Mouse (Mus musculus) heart, embryonic 10.5 days (tissue): ENCODE measurements around the gene Myo10. TPM values are rescaled to one million over a fixed set of nuclear protein-coding genes. Genes with fewer than 3 reads are reported as not detected.

Experiments used
- DNase-seq: peaks from one replicate; pipeline ENCODE4 v3.0.0-alpha.2; 2017; ENCODE audit warnings: low spot score
- H3K27ac ChIP-seq: fragments of 300-500 bp; sonication (generic); 2 replicates; pipeline ENCODE4 v1.5.1; 2016; ENCODE audit warnings: mild to moderate bottlenecking
- H3K27me3 ChIP-seq: fragments of 300-500 bp; sonication (generic); 2 replicates; pipeline ENCODE4 v1.6.1; 2016; ENCODE audit warnings: mild to moderate bottlenecking; ENCODE audit not compliant: poor library complexity, insufficient read depth, severe bottlenecking
- H3K36me3 ChIP-seq: fragments of 300-500 bp; sonication (generic); 2 replicates; pipeline ENCODE4 v1.6.1; 2016; ENCODE audit warnings: mild to moderate bottlenecking, moderate library complexity
- H3K4me1 ChIP-seq: fragments of 300-500 bp; sonication (generic); 2 replicates; pipeline ENCODE4 v1.6.1; 2016; ENCODE audit warnings: mild to moderate bottlenecking
- H3K4me3 ChIP-seq: fragments of 300-500 bp; sonication (generic); 2 replicates; pipeline ENCODE4 v1.5.1; 2016; ENCODE audit warnings: mild to moderate bottlenecking, moderate library complexity
- H3K9me3 ChIP-seq: fragments of 300-500 bp; sonication (generic); 2 replicates; pipeline ENCODE4 v1.6.1; 2016; ENCODE audit warnings: mild to moderate bottlenecking, moderate library complexity
- WGBS: fragments of 180-500 bp; shearing (Covaris S2); methylation state at CpG from one replicate; pipeline ENCODE4 v1.1.7; 2016; 5-methylcytosine and 5-hydroxymethylcytosine counted together
- polyA plus RNA-seq: library from polyadenylated mRNA; unstranded; fragments of >200 nt; fragmentation: Nextera tagmentation; extraction: Ambion mirVana; gene quantifications from 2 replicates; pipeline ENCODE4 v1.2.1, GENCODE M21; 2016

Myo10 gene
- polyA plus RNA-seq, 1 experiment from 2014 or later, result 21.0 TPM

DNA sequence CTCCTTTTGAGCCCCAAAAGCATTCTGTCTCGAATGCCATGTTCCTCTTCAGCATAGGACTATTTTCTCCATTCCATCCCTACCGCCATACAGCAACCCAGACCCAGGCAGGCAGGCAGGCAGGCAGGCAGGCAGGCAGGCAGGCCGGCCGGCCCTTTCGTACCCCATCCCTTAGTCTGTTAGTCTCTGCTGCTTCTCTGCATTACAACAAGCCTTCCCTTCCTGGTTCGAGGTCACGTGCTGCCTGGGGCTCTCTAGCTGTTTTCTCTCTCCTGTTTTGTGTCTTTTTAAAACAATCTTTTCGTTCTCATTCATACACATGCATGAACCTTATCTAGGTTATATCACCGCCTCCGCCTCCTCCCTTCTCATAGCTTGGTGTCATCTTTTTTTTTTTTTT lies 149.5 kb downstream of the Myo10 start:
- no peak overlapping the region for H3K4me3 ChIP-seq
- H3K27me3 ChIP-seq, result no peaks in the 10 kb centered on the region
- no peaks in the 10 kb centered on the region for H3K9me3 ChIP-seq
- H3K27ac ChIP-seq, result no peak overlapping the region
- no peaks in the 10 kb centered on the region for H3K36me3 ChIP-seq
- no peak for DNase-seq
- WGBS, result 91% methylated on average over 10 of the region's 10 CpGs
- peaks cover 54% of the 10 kb centered on the region for H3K4me1 ChIP-seq

DNA sequence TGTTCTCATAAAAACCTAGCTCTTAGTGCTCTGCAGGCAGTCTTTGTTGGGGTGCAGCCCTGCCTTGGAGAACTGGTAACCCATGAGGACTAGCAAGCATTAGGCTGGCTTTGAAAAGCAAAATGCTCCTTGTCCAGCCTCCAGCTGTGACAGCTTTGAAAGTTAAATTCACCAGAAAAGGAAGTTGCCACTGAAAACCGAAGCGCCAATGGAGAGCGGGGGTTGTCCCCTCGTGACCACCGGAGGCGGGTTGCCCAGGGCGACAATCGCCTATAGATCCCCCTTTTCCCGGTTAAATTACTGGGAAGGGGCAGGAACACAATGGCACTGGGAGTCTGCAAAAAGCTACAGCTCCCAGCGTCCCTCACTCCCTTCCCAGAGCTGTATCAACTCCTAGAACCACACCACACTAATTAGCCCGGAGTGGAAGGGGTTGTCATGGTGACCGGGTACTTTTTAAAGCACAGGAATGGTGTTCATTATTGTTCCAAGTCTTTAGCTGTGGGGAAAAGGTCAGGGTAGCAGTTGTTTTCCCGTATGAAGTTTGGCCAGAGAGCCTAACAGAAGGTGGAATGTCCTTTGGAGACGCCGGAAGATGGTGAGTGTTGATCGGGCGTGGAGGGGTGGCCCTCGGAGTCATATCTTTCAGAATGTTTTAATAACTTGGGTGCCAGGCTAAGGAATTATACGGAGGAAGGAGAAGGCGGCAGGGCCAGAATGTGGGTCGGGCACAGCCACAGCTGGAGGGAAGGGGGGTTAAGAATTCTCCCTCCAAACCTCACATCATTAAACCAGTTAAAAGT lies 151.6 kb downstream of the Myo10 start:
- Histone ChIP-seq H3K27me3 (no peaks in the 10 kb centered on the region), H3K27ac (peak overlapping the region; percentile 85), H3K9me3 (no peaks in the 10 kb centered on the region), H3K36me3 (peaks cover 12% of the 10 kb centered on the region), H3K4me1 (peaks cover 37% of the 10 kb centered on the region), H3K4me3 (peak overlapping the region; percentile 54)
- WGBS, result 11% methylated on average over 21 of the region's 21 CpGs
- no peak for DNase-seq

DNA sequence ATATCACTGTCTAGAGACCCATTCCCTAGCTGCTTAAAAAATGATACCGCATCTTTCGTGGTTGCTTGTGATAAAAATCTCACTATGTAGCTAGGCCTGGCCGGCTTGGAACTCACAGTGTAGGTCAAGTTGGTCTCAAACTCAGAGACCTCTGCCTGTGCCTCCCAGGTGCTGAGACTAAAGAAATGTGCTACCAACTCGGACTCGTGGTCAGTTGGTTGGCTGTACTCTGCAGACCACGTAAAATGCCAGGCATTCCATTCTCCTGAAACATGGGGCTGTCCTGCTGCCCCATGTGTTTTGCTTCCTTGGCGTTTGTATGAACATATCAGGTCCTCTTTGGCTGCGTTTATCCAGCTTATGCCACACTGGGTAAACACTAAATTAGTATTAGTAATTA lies 156.6 kb downstream of the Myo10 start:
- peaks cover 18% of the 10 kb centered on the region; the same call in 1 of the 2 replicates for H3K4me1 ChIP-seq
- H3K36me3 ChIP-seq, result peaks cover 58% of the 10 kb centered on the region
- no peak overlapping the region for H3K4me3 ChIP-seq
- WGBS, result 58% methylated on average over 8 of the region's 8 CpGs
- H3K27me3 ChIP-seq, result no peaks in the 10 kb centered on the region
- DNase-seq, result no peak
- no peak overlapping the region for H3K27ac ChIP-seq
- H3K9me3 ChIP-seq, result no peaks in the 10 kb centered on the region

DNA sequence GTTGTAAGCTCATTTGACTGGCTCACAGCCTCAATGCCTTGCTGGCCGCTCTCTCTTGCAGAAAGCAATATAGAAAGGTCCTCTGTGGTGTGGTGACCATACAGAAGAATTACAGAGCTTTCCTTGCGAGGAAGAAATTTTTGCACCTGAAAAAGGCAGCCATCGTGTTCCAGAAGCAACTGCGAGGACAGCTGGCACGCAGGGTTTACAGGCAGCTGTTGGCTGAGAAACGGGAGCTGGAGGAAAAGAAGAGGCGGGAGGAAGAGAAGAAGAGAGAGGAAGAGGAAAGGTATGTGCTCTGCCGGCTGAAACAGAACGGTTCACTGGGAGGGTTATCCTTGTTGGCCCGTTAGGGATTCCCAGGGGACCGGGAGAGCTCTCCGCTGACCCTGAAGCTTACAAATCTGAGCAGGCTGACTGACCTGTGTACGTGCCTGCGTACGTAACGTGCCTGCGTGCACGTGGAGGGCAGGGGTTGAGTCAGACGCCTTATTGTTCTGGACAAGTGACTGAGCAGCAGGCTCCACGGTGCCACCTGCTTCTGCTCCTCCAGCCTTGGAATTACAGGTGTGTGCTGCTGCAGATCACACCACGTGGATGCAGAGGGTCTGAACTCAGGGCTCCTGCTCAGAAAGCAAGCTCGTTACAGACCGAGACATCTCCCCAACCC lies 157.3 kb downstream of the Myo10 start:
- H3K27me3 ChIP-seq, result no peaks in the 10 kb centered on the region
- H3K36me3 ChIP-seq, result peaks cover 65% of the 10 kb centered on the region
- H3K27ac ChIP-seq, result no peak overlapping the region
- no peaks in the 10 kb centered on the region for H3K9me3 ChIP-seq
- H3K4me3 ChIP-seq, result no peak overlapping the region
- no peak for DNase-seq
- H3K4me1 ChIP-seq, result peaks cover 11% of the 10 kb centered on the region; the same call in 1 of the 2 replicates
- WGBS, result 83% methylated on average over 23 of the region's 23 CpGs

DNA sequence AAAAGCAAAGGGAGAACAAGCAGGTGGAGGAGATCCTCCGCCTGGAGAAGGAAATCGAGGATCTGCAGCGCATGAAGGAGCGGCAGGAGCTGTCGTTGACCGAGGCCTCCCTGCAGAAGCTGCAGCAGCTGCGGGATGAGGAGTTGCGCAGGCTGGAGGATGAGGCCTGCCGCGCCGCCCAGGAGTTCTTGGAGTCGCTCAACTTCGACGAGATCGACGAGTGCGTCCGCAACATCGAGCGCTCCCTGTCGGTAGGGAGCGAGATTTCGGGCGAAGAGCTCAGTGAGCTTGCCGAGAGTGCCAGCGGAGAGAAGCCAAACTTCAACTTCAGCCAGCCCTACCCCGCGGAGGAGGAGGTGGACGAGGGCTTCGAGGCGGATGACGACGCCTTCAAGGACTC lies 158.7 kb downstream of the Myo10 start:
- Histone ChIP-seq H3K4me3 (no peak overlapping the region), H3K36me3 (peaks cover 79% of the 10 kb centered on the region), H3K4me1 (peaks cover 4% of the 10 kb centered on the region; the same call in 1 of the 2 replicates), H3K27me3 (no peaks in the 10 kb centered on the region), H3K9me3 (no peaks in the 10 kb centered on the region), H3K27ac (no peak overlapping the region)
- 79% methylated on average over 33 of the region's 33 CpGs for WGBS
- no peak for DNase-seq

DNA sequence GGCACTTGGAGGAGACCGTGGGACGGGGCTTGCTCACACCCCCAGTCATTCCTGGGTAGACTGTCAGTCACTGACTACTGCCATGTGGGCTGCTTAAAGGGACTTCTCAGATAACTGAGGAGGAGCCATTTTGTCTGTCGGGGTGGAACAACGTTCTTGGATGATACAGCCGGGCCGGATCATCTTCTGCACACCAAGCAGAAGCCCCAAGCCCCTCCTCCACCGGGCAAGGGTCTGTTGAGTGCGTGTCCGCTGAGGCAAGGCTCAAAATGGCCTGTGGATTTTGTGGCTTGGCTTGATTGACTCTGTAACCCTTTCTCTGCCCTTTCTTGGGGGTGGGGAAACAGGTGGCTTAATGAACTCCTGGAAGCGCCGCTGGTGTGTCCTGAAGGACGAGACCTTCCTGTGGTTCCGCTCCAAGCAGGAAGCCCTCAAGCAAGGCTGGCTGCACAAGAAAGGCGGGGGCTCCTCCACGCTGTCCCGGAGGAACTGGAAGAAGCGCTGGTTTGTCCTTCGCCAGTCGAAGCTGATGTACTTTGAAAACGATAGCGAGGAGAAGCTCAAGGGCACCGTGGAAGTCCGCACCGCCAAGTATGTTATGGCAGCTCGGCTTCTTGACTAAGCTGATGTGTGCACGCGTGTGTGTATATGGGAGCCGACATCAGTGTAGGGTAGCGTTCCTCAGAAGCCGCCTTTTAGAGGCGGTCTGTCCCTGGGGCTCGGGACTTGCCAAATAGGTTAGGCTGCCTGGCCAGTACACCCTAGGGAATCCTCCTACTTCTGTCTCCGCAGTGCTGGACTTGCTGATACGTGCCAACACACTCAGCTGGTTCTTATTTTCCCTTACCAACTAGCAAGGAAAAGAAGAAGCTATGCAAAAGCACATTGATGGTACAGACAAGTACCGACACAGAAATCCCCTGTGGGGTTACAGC lies 163.4 kb downstream of the Myo10 start:
- H3K4me3 ChIP-seq, result no peak overlapping the region
- H3K4me1 ChIP-seq, result no peaks in the 10 kb centered on the region
- no peaks in the 10 kb centered on the region for H3K27me3 ChIP-seq
- no peaks in the 10 kb centered on the region for H3K9me3 ChIP-seq
- peaks cover 90% of the 10 kb centered on the region for H3K36me3 ChIP-seq
- no peak overlapping the region for H3K27ac ChIP-seq
- no peak for DNase-seq
- WGBS, result 92% methylated on average over 35 of the region's 35 CpGs

DNA sequence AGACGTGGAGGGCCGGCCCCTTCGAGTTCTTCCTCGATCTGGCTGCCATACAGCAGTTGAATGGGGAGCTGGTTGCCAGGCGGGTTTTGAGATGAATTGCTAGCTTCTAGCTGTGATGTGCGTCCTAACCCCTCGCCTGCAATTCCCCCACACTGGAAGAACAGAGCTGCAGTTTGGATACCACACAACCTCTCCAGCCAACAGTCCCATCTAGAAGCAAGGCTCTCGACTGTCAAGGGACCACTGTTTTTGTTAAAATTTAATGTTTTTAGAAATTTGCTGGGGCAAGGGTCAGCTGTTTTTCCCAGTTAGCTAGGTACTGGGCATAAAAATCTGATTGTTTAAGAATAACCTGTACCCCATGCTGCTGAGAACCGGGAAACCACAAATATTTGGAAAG lies 165.1 kb downstream of the Myo10 start:
- Histone ChIP-seq H3K4me1 (no peaks in the 10 kb centered on the region), H3K9me3 (no peaks in the 10 kb centered on the region), H3K4me3 (no peak overlapping the region), H3K27me3 (no peaks in the 10 kb centered on the region), H3K27ac (no peak overlapping the region), H3K36me3 (peaks cover 85% of the 10 kb centered on the region)
- 87% methylated on average over 9 of the region's 9 CpGs for WGBS
- no peak for DNase-seq

DNA sequence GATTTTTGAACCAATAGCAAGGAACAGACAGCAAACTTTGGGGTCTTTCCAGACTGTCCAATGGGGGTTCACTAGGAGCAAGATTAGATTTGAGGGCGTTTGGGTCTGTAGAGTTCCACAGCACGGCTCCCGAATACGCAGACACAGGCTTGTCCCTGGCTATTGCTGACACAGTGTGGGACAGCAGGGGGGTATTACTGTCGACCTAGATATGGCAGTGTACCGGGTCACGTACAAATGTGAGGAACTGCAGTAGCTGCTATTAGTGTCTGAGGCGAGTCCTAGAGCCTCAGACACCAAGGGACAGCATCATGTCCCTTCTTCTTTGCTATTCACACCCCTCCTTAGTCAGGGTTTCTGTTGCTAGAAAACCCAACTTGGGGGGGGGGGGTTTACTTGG lies 165.6 kb downstream of the Myo10 start:
- Histone ChIP-seq H3K9me3 (no peaks in the 10 kb centered on the region), H3K27ac (no peak overlapping the region), H3K4me1 (no peaks in the 10 kb centered on the region), H3K4me3 (no peak overlapping the region), H3K27me3 (no peaks in the 10 kb centered on the region), H3K36me3 (peaks cover 84% of the 10 kb centered on the region)
- no peak for DNase-seq
- 79% methylated on average over 8 of the region's 8 CpGs for WGBS

DNA sequence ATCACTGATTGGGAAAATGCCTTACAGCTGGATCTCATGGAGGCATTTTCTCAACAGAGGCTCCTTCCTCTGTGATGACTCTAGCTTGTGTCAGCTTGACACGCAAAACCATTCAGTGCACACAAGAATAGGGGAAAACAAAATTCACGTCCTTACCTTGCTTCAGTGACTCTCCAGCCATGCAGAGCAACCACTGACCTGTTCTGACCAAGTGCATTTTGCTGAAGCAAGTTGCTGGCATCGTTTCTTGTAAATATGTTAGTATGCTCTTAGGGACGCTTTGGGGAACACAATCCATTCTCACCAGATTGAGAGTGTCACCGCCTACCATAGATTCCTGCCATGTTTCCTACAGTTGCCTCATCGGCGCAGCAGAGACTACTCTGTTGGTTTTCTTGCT lies 166.2 kb downstream of the Myo10 start:
- no peak overlapping the region for H3K27ac ChIP-seq
- H3K27me3 ChIP-seq, result no peaks in the 10 kb centered on the region
- no peaks in the 10 kb centered on the region for H3K9me3 ChIP-seq
- 92% methylated on average over 7 of the region's 7 CpGs for WGBS
- H3K36me3 ChIP-seq, result peaks cover 84% of the 10 kb centered on the region
- no peaks in the 10 kb centered on the region for H3K4me1 ChIP-seq
- no peak overlapping the region for H3K4me3 ChIP-seq
- DNase-seq, result no peak

DNA sequence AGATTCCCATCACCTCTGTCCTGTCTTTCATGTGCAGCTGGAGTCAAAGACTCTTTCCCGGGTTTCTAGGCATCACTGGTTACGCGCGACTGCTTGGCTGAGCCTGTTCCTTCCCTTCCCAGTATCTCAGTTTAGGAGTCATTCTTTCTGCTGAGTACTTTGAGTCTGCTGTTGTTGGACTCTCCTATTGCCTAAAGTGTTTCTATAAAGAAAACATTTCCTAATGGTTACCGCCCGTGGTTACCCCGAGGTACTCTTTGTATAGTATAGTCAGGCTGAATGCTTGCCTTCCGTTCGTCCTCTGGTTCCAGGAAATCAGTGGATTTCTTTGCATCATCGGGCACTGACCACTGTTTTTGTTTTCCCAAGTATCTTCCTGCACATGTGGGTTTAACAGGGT lies 166.9 kb downstream of the Myo10 start:
- no peaks in the 10 kb centered on the region for H3K27me3 ChIP-seq
- DNase-seq, result no peak
- peaks cover 83% of the 10 kb centered on the region for H3K36me3 ChIP-seq
- WGBS, result 82% methylated on average over 10 of the region's 10 CpGs
- H3K4me3 ChIP-seq, result no peak overlapping the region
- H3K4me1 ChIP-seq, result no peaks in the 10 kb centered on the region
- no peaks in the 10 kb centered on the region for H3K9me3 ChIP-seq
- H3K27ac ChIP-seq, result no peak overlapping the region

DNA sequence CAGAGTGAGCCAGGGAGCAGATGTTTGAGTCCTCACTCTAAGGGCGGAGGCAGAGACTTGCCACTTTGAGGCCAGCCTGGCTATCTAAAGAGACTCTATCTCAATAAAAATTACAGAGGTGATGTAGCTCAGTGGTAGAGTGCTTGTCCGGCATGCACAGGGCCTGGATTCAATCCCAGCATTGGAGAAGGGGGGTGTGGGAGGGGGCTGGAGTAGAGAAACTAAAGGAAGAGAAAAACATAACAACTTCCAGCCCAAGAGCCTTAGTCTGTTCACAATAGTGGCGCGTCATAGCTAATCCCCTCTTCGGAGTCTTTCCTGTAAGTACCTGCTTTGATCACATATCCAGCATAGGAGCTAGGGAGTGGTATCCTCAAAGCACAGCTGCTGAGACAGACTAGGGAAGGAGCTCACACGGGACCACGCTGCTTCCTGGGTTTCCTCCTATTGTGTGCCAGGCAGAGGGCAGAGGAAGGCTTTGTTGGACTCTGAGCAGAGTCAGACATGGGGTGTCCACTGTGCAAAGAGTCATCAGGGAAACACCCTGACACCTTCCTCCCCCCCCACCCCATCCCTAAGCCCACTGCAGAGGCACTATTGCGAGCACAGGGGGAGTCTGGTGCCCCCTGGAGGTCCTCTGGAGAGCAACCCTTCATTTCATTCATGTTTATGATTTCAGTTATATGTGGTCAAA lies 169.5 kb downstream of the Myo10 start:
- Histone ChIP-seq H3K4me3 (no peak overlapping the region), H3K27ac (no peak overlapping the region), H3K4me1 (no peaks in the 10 kb centered on the region), H3K27me3 (no peaks in the 10 kb centered on the region), H3K9me3 (no peaks in the 10 kb centered on the region), H3K36me3 (peaks cover 79% of the 10 kb centered on the region)
- 75% methylated on average over 8 of the region's 8 CpGs for WGBS
- DNase-seq, result no peak

DNA sequence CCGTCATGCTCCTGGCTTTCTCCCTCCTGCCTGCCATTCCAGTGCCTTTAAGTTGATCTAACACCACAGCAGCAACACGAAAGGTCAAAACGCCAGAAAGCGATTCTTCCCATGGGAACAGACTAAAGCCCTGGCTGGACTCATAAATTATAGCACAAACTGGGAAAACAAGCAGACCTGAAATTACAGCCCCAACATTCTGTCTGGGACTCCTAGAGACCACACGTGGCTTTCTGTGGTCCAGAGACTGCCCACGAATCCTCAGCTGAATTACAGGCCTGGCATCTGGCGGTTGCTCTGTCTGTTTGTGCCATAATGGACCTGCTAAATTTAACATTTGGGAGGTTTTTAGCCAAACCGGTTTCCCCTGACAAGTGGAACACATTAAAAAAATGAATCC lies 171.8 kb downstream of the Myo10 start:
- H3K9me3 ChIP-seq, result no peaks in the 10 kb centered on the region
- H3K27ac ChIP-seq, result no peak overlapping the region
- no peak overlapping the region for H3K4me3 ChIP-seq
- 86% methylated on average over 8 of the region's 8 CpGs for WGBS
- H3K27me3 ChIP-seq, result no peaks in the 10 kb centered on the region
- H3K36me3 ChIP-seq, result peaks cover 72% of the 10 kb centered on the region
- H3K4me1 ChIP-seq, result no peaks in the 10 kb centered on the region
- DNase-seq, result no peak
